Mouse (Mus musculus): ENCODE measurements around the gene Synj2.

Synj2 gene

GRCm38 (mm10) chr17:5935680-5936079, 5.4 kb upstream of the Synj2 start:
- DNase-seq: no peak

- no peak for DNase-seq
Observed at GRCm38 (mm10) chr17:5936276-5936675, 4.8 kb upstream of the Synj2 start.

DNA sequence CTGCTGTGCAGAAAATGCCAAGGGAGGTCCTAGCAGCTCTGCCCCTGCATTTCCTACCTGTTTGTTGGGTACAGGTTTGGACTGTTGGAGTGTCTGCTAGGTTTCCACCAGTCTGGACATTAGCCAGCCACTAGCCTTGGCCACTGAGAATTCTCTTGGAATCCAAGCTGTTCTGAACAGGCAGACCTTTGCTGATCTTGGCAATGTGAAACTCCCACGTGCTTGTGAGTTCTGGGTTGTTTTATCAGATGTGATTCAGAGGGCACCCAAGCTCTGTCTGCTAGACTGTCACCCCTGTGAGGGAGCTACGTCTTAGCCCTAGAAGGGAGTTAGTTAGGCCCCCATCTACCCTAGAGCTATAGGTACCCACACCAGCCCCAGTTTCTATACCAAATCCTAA, 3.6 kb upstream of the Synj2 start:
- peak; percentile 90 for DNase-seq

DNA sequence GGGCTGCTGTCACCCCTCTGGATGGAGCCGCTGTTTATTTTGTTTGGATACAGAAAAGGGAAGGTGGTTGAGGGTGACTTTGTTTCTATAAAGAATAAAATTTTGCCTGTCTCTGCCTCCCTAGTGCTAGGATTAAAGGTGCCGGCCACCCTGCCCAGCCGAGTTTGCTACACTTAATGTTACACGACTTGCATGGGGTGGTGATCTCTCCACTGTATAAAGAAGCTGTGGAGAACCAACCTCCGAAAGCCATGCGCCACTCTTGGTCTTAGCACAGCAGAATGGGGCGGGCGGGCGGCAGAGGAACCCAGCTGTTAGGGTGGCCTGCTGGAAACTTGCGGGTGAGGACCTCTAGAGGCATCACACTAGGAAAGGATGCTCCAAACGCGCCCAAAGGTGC, 1.2 kb upstream of the Synj2 start:
- DNase-seq: peak; percentile 92

DNA sequence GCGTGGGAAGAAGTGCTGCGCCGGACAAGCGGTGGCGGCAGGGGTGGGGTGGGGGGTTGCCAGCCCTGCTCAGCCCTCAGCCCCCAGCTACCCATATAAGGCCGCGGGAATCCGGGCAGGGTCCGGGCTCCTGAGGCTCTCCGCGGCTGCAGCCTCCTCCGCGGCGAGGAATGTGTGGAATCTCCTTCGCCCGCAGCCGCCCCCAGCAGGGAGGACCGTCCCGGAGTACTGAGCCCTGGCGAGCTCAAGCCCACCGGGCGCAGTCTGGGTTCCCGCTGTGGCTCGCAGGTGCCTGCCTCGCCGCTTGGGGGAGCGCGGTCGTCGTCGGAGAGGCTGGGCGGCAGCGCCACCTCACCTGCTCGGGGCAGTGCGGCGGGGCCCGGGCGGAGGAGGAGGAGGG, 288 bp upstream of the Synj2 start:
- DNase-seq: peak; percentile 98

- peak; percentile 70 for DNase-seq
Observed at GRCm38 (mm10) chr17:5942156-5942555, 1.1 kb downstream of the Synj2 start.

- DNase-seq: peak; percentile 89
Observed at GRCm38 (mm10) chr17:5943053-5943452, 2.0 kb downstream of the Synj2 start.

DNA sequence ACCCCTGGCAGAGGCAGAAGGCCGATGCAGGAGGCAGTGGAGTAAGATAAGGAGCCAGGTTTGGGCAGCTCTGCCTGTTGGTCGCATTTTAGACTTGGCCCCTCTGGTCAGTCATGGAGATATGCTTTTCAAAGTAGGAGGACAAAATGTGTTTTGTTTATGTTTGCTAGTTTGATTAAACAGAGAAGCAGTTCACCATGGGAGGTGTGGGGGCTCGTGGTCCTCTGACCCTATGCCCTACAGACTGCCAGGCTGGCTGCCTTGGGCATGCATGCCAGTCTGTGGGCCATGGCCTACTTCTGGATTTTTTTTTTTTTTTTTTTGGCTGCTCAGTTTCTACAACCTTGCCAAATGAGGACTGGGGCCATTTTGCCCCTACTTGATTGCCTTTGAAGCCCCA, 6.0 kb downstream of the Synj2 start:
- peak; percentile 85 for DNase-seq

- DNase-seq: peak; percentile 80
Observed at GRCm38 (mm10) chr17:5952455-5952854, 11.4 kb downstream of the Synj2 start.

DNA sequence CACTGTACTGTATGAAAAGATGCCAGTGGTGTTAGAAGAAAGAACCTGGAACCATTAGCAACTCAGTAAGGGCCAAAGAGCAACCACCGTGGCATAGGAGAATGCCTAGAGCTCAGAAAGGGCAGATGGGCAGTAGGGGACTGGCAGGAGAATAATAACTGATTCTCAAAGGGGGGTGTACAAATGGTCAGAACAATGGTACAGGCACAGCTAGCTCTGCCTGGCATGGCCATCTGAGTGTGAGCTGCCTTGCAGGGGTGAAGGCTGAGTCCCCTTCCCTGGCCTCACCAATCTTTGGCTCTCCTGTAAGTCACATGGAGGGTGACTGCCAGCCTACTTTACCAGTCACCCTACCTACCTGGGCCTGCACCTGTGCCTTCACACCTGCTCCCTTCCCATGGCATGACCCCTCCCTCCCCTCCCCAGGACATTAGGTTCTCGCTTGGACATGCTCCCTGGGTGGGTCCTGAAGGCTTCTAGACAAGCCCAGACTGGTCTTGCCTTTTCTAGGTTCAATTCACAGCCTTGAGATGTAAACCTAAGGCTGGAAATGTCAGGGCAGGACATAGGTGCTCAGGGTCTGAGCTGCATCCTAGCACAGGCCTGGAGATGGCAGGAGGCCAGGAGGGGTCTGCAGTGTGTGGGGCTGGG, 15.4 kb downstream of the Synj2 start:
- peak; percentile 90 for DNase-seq

DNA sequence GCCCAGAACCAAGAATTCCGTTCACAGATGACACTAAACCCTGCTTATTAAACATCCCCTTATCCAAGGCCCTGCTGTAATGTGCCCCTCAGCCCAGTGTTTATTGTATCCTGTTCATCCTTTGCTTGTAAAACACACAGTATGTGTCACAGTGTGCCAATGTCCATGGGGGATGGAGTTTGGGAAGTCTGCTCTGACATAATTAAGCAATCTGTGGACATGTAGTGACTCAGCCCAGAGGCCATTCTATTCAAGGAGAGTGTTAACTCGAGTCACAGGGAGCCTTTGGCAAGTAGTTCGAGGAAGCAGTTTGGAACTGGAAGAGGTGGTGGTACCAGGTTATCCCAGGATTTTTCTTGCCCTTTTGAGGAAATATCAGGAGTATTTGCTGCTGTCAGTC, 16.0 kb downstream of the Synj2 start:
- DNase-seq: peak; percentile 92

DNA sequence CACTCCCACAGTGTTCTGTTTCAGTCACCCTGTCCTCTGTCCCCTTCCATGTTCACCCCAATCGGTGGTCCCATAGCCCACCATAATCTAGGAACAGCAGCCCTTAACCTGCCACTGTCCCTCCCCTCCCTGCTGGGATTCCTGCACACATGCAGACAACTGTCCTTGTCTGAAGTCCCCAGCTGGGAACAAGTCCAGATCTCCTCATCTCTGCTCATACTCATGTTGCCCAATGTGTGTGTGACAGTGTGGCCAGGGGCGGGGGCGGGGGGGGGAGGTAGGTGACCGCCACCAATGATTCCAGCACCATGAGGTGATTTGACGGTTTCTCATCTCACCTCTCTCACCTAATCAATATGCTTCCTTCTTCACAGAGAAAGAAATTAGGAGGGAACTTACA, 17.1 kb downstream of the Synj2 start:
- DNase-seq: no peak

GRCm38 (mm10) chr17:5958636-5959035, 17.6 kb downstream of the Synj2 start:
- peak; percentile 90 for DNase-seq

DNA sequence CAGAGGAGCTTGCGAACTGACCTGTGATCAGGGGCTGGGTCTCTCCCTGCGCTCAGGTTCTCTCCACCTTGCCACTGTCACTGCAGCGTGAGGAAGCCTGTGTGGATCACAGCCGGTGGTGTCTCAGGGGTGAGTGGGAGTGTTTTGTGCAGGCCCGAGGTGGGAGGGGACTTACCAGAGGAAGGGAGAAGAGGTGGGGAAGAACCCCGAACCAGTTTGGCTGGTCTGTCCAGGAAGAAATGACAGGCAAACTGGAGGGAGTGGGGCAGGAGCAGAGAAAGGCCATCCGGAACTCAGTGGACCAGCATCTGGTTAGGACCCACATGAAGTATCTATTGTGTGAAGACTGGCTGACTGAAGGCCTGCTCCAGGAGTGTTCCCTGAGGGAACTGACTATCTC, 18.0 kb downstream of the Synj2 start:
- no peak for DNase-seq

DNA sequence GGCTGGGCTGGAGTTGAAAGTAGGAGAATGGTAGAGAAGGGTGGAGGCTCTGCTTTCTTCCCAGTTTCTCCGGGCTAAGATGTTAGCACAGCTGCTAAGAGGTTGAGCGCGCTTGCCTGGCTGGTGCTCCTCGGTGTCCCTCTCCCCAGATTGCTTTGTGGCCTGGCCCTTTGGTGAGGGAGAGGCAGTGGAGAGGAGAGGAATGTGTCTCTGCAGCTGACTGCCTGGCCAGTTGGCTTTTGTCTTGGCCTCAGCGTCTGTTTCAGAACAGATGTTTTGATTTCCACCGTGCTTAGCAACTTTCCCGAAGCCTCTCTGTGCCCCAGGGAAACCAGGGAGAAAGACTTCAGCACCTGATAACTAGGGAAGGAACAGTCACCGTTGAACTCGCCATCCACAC, 18.7 kb downstream of the Synj2 start:
- DNase-seq: peak; percentile 95

GRCm38 (mm10) chr17:5963766-5964165, 22.7 kb downstream of the Synj2 start:
- DNase-seq: peak; percentile 59

DNA sequence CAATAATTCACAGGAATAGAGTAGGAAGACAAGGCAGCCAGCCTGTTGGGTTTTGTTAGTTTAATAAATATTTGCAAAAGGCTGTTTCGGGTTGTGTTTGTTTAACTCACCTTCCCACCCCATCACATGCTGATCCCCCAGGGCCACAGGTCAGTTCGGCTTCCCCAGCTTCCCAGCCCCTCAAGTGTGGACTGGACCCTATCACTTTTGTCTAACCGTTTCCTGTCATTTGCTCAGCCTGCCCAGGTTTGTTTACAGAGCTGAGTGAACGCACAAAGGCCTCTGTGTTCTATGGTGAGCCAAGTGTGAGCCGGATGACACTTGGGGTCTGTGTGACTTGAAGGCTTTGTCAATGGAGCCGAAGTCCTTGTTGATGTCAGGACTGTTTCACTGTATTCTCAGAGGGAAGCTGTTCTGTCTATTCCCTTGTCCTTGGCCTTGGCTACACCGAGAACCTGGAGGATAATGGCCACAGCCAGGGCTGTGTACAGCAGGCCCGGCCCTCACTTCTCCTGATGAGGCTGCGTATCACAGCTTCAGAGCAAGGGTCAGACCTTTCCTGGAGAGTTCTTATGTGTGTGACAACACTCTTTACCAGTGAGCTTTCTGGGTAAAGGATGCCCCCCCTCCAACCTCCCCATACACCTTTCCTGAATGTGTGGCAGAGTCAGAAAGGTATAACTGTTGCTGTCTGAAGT, 24.2 kb downstream of the Synj2 start:
- DNase-seq: peak; percentile 79

- DNase-seq: peak; percentile 74
Observed at GRCm38 (mm10) chr17:5966706-5967105, 25.6 kb downstream of the Synj2 start.

DNA sequence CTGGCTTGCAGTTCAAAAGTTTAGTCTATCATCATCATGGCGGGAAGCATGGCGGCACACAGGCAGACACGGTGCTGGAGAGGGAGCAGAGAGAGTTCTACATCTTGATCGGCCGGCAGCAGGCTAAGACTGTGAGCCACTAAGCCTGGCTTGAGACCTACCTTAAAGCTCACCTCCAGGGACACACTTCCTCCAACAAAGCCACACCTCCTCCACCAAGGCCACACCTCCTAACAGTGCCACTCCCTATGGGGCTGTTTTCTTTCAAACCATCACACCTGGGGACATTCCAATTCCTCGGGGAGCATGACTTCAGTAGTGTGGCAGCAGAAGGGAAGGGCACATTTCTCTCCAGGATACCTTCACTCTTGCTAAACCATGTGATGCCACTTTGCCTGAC, 27.5 kb downstream of the Synj2 start:
- DNase-seq: peak; percentile 89

DNA sequence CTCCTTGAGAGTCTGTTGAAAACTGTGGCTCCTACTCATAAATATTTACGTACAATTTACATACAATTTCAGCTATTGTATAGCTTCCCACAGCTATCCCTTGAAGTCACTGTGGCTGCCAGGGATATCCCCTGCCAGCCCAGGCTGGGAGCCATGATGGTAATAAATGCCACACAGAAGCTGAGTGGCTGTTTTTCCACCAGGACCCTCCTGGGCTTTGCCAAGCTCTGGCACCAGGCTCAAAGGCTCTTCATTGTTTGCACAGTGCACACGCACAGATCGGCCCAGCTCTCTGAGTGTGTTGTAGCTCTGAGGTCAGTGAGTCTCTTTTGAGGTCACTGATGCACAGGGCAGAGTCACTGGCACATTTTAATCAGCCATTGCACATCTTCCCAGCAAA, 28.2 kb downstream of the Synj2 start:
- peak; percentile 78 for DNase-seq

GRCm38 (mm10) chr17:5970298-5970821, 29.3 kb downstream of the Synj2 start:
- peak; percentile 79 for DNase-seq

- DNase-seq: peak; percentile 86
Observed at GRCm38 (mm10) chr17:5973536-5973935, 32.5 kb downstream of the Synj2 start.

DNA sequence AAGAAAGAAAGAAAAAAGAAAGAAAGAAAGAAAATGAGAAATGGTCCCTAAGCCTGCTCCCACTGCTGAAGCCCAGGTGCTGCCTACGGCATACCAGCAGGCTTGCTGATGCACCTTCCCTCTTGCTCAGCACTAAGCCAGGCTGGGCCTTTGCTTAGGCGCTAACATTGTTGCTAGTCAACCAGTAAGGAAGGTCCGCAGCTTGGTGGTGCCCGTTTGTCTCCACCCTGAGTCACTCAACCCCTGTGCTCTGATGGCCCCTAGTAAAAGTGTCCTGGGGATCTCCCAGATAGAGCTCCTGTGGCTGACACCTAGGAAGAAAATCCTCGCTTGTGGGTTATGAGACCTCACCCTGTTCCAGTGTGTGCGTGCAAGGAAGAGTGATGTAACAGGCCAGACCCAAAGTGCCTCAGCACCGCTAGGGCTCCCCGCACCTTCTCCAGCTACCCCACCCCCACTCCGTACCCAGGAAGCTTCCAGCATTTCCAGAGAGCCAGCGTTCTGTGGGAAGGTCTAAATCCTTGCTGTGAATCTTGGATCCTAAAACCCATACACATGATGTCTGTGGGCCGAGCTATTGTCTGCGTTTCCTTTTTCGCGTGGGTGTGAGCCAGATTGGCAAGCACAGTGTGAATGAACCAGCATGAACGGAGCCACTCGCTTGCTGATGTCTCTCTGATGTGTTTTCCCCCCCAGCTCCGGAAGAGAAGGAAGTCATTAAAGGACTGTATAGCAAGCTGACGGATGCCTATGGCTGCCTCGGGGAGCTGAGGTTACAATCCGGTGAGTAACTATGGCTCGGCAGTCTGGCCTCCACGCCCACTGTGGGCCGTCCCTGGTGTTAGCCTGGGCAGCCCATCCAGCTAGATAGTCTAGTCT, 34.3 kb downstream of the Synj2 start:
- DNase-seq: peak; percentile 98
